Mouse (Mus musculus): ENCODE results near the gene Slc24a4. TPM values are rescaled to one million over a fixed set of nuclear protein-coding genes. Genes with fewer than 3 reads are reported as not detected.
A peak's percentile ranks its signal among the peaks of the same experiment; 100 is the strongest.

The Slc24a4 gene
- total RNA-seq (2021) = under 1 TPM; 0.45 to 0.87 TPM
- long read RNA-seq, experiment 1 = 0 reads
- long read RNA-seq, experiment 2 = 0 reads

- DNase-seq = peak; percentile 30
Observed at GRCm38 (mm10) chr12:102128081-102128790, at the start of gene Slc24a4. Slc24a4 (plus strand) TSS chr12:102128733.

- DNase-seq = no peak
Observed at GRCm38 (mm10) chr12:102082648-102083425, 45.7 kb upstream of the Slc24a4 start.

GRCm38 (mm10) chr12:102090535-102090934 lies 38.0 kb upstream of the Slc24a4 start:
- no peak for DNase-seq

- no peak for DNase-seq
Observed at GRCm38 (mm10) chr12:102092342-102093094, 36.0 kb upstream of the Slc24a4 start.

- no peak for DNase-seq
Observed at GRCm38 (mm10) chr12:102105990-102106389, 22.5 kb upstream of the Slc24a4 start.

GRCm38 (mm10) chr12:102108851-102109250 lies 19.7 kb upstream of the Slc24a4 start:
- no peak for DNase-seq

- DNase-seq = no peak
Observed at GRCm38 (mm10) chr12:102112491-102112890, 16.0 kb upstream of the Slc24a4 start.

GRCm38 (mm10) chr12:102112901-102113300 lies 15.6 kb upstream of the Slc24a4 start:
- no peak for DNase-seq

GRCm38 (mm10) chr12:102113391-102113790 lies 15.1 kb upstream of the Slc24a4 start:
- DNase-seq = no peak

- no peak for DNase-seq
Observed at GRCm38 (mm10) chr12:102116580-102116979, 12.0 kb upstream of the Slc24a4 start.

- no peak for DNase-seq
Observed at GRCm38 (mm10) chr12:102118014-102118413, 10.5 kb upstream of the Slc24a4 start.

GRCm38 (mm10) chr12:102127601-102128000 lies 932 bp upstream of the Slc24a4 start:
- DNase-seq = no peak

GRCm38 (mm10) chr12:102128791-102129507 lies 416 bp downstream of the Slc24a4 start:
- DNase-seq = peak; percentile 67

- DNase-seq = no peak
Observed at GRCm38 (mm10) chr12:102129508-102130030, 1.0 kb downstream of the Slc24a4 start.

- peak; percentile 10 for DNase-seq
Observed at GRCm38 (mm10) chr12:102139710-102140109, 11.2 kb downstream of the Slc24a4 start.

GRCm38 (mm10) chr12:102141330-102141729 lies 12.8 kb downstream of the Slc24a4 start:
- DNase-seq = no peak

- no peak for DNase-seq
Observed at GRCm38 (mm10) chr12:102147678-102148077, 19.1 kb downstream of the Slc24a4 start.

GRCm38 (mm10) chr12:102148746-102149145 lies 20.2 kb downstream of the Slc24a4 start:
- DNase-seq = no peak

- no peak for DNase-seq
Observed at GRCm38 (mm10) chr12:102151185-102151584, 22.7 kb downstream of the Slc24a4 start.

GRCm38 (mm10) chr12:102153796-102154195 lies 25.3 kb downstream of the Slc24a4 start:
- DNase-seq = no peak

- no peak for DNase-seq
Observed at GRCm38 (mm10) chr12:102154815-102155214, 26.3 kb downstream of the Slc24a4 start.

GRCm38 (mm10) chr12:102164632-102165031 lies 36.1 kb downstream of the Slc24a4 start:
- no peak for DNase-seq
